Mouse (Mus musculus): ENCODE measurements around the gene Arfgef2.

- TF ChIP-seq EP300 (IDR thresholded peaks at IDR 0.05; ENCODE audit: low read depth in 1 of 2, low read length in 2 of 2) (no peak), GATA1 (IDR thresholded peaks at IDR 0.05; ENCODE audit: low read depth, low read length) (no peak), POLR2AphosphoS2 (IDR thresholded peaks at IDR 0.05; ENCODE audit: low read length) (no peak), POLR2A (IDR thresholded peaks at IDR 0.05; ENCODE audit: control insufficient read depth in 1 of 2, insufficient read depth in 1 of 2, low read depth in 1 of 2, low read length in 2 of 2, poor library complexity in 1 of 2) (no peak), CTCF (IDR thresholded peaks at IDR 0.05 in 2 of 3, conservative IDR thresholded peaks at IDR 0.05 in 1 of 3; ENCODE audit: control insufficient read depth in 1 of 3, insufficient read depth in 1 of 3, low read depth in 2 of 3, low read length in 3 of 3, poor library complexity in 1 of 3, severe bottlenecking in 1 of 3) (no peak), POLR2AphosphoS5 (IDR thresholded peaks at IDR 0.05; ENCODE audit: borderline replicate concordance, low read depth, low read length) (no peak)
Observed at GRCm38 (mm10) chr2:166886231-166886630, 80.8 kb downstream of the Arfgef2 start.
